Comparison of ENCODE assay signal across 30 mouse cellular contexts in the genomic region with DNA sequence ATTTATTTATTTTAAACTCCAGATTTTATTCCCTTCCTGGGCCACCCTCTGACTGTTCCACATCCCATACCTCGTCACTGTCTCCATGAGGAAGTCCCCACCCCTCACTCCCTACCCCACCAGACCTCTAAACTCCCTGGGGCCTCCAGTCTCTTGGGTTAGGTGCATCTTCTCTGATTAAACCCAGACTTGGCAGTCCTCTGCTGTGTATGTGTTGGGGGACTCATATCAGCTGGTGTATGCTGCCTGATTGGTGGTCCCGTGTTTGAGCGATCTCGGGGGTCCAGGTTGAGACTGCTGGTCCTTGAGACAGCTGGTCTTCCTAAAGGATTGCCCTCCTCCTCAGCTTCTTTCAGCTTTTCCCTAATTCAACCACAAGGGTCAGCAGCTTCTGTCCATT.
"Had no signal": no experiment of that assay in that cellular context is flagged by ENCODE, and none has a peak within 500 bp of the region (broad histone marks: within the 10 kb centered on the region; RNA-seq: fewer than 3 reads in every experiment).

No protein-coding gene starts in this region.

- H3K4me3 ChIP-seq: left cerebral cortex, adult 2 months; limb, embryonic 12.5 days; limb, embryonic 13.5 days; limb, embryonic 15.5 days; liver, embryonic 12.5 days; liver, embryonic 13.5 days; liver, embryonic 15.5 days; lung, embryonic 15.5 days; megakaryocyte, embryonic 14.5 days; midbrain, embryonic 10.5 days; midbrain, embryonic 12.5 days; midbrain, embryonic 13.5 days; myocyte; neural tube, embryonic 12.5 days had no signal

- H3K9ac ChIP-seq: limb, embryonic 12.5 days; limb, embryonic 13.5 days; limb, embryonic 15.5 days; liver, embryonic 12.5 days; liver, embryonic 13.5 days; liver, embryonic 14.5 days; liver, embryonic 15.5 days; liver, postnatal 0 days; lung, embryonic 14.5 days; lung, embryonic 15.5 days; midbrain, embryonic 12.5 days; midbrain, embryonic 13.5 days; neural tube, embryonic 12.5 days had no signal

- ATAC-seq: liver, embryonic 12.5 days; liver, postnatal 0 days; lung, postnatal 0 days; midbrain, embryonic 13.5 days; midbrain, embryonic 16.5 days had no signal

- H3K4me2 ChIP-seq: limb, embryonic 12.5 days; limb, embryonic 13.5 days; limb, embryonic 15.5 days; liver, embryonic 11.5 days; liver, embryonic 12.5 days; liver, embryonic 13.5 days; liver, embryonic 15.5 days; lung, embryonic 14.5 days; lung, embryonic 15.5 days; midbrain, embryonic 12.5 days; midbrain, embryonic 13.5 days; neural tube, embryonic 12.5 days had no signal

- DNase-seq: left cerebral cortex, postnatal 4 days; liver; liver, embryonic 13.5 days; liver, postnatal 0 days; lung, adult 18-20 months; lung, adult 2 months; lung, embryonic 14.5 days; lung, postnatal 10 days; lung, postnatal 14 days; lung, postnatal 36 days; lung, postnatal 4 days; midbrain, embryonic 14.5 days had no signal

- H3K27me3 ChIP-seq: limb, embryonic 12.5 days; limb, embryonic 13.5 days; limb, embryonic 15.5 days; liver, embryonic 12.5 days; liver, embryonic 13.5 days; liver, embryonic 15.5 days; lung, embryonic 15.5 days; megakaryocyte, embryonic 14.5 days; midbrain, embryonic 12.5 days; midbrain, embryonic 13.5 days; neural tube, embryonic 12.5 days had no signal

- H3K9me3 ChIP-seq: limb, embryonic 15.5 days; liver, embryonic 12.5 days; liver, embryonic 13.5 days; liver, embryonic 15.5 days; lung, embryonic 15.5 days; megakaryocyte, embryonic 14.5 days; midbrain, embryonic 12.5 days; neural tube, embryonic 12.5 days had no signal

- H3K36me3 ChIP-seq: limb, embryonic 13.5 days; limb, embryonic 15.5 days; liver, embryonic 15.5 days; lung, embryonic 15.5 days; midbrain, embryonic 13.5 days; neural tube, embryonic 12.5 days had no signal

- H3K27ac ChIP-seq: left cerebral cortex, adult 2 months; limb, embryonic 12.5 days; limb, embryonic 13.5 days; limb, embryonic 15.5 days; liver, embryonic 12.5 days; liver, embryonic 13.5 days; liver, embryonic 14.5 days; liver, embryonic 15.5 days; lung, embryonic 15.5 days; macrophage; midbrain, embryonic 10.5 days; midbrain, embryonic 12.5 days; midbrain, embryonic 13.5 days; neural tube, embryonic 12.5 days had no signal
